Mouse (Mus musculus) embryonic facial prominence, embryonic 10.5 days (tissue): ENCODE measurements around the gene Coro6. TPM values are rescaled to one million over a fixed set of nuclear protein-coding genes. Genes with fewer than 3 reads are reported as not detected.
A peak's percentile ranks its signal among the peaks of the same experiment; 100 is the strongest.

Experiments used
- DNase-seq: peaks from one replicate; pipeline ENCODE4 v3.0.0-alpha.2; 2017; ENCODE audit warnings: low spot score
- H3K27ac ChIP-seq: fragments of 300-500 bp; sonication (generic); replicated peaks from 2 replicates; pipeline ENCODE4 v1.5.1; 2016; ENCODE audit warnings: mild to moderate bottlenecking
- H3K27me3 ChIP-seq: fragments of 300-500 bp; sonication (generic); replicated peaks from 2 replicates; pipeline ENCODE4 v1.6.1; 2016; ENCODE audit warnings: low read depth, mild to moderate bottlenecking; ENCODE audit not compliant: poor library complexity, severe bottlenecking
- H3K36me3 ChIP-seq: fragments of 300-500 bp; sonication (generic); replicated peaks from 2 replicates; pipeline ENCODE4 v1.6.1; 2016; ENCODE audit warnings: mild to moderate bottlenecking, moderate library complexity
- H3K4me1 ChIP-seq: fragments of 300-500 bp; sonication (generic); 2 replicates; pipeline ENCODE4 v1.6.1; 2016
- H3K4me3 ChIP-seq: fragments of 300-500 bp; sonication (generic); 2 replicates; pipeline ENCODE4 v1.5.1; 2016; ENCODE audit warnings: mild to moderate bottlenecking, moderate library complexity
- H3K9me3 ChIP-seq: fragments of 300-500 bp; sonication (generic); 2 replicates; pipeline ENCODE4 v1.6.1; 2016; ENCODE audit warnings: mild to moderate bottlenecking
- WGBS: fragments of 180-500 bp; shearing (Covaris S2); methylation state at CpG from one replicate; pipeline ENCODE4 v1.1.7; 2016; 5-methylcytosine and 5-hydroxymethylcytosine counted together
- polyA plus RNA-seq: library from polyadenylated mRNA; unstranded; fragments of >200 nt; fragmentation: Nextera tagmentation; extraction: Ambion mirVana; gene quantifications from 2 replicates; pipeline ENCODE4 v1.2.1, GENCODE M21; 2016

Coro6 gene
- polyA plus RNA-seq, 1 experiment from 2014 or later, result not detected

- WGBS, result 16% methylated on average over 20 of the region's 20 CpGs
- H3K4me1 ChIP-seq, result peaks cover 19% of the 10 kb centered on the region
- H3K36me3 ChIP-seq, result peaks cover 29% of the 10 kb centered on the region
- no peak overlapping the region; the same call in 1 of the 2 replicates for H3K27ac ChIP-seq
- no peaks in the 10 kb centered on the region for H3K9me3 ChIP-seq
- peak overlapping the region; percentile 36 for H3K4me3 ChIP-seq
- H3K27me3 ChIP-seq, result peaks cover 82% of the 10 kb centered on the region
- peak; percentile 75 for DNase-seq
These were observed 5.6 kb downstream of the Coro6 start for GRCm38 (mm10) chr11:77467784-77468183.

DNA sequence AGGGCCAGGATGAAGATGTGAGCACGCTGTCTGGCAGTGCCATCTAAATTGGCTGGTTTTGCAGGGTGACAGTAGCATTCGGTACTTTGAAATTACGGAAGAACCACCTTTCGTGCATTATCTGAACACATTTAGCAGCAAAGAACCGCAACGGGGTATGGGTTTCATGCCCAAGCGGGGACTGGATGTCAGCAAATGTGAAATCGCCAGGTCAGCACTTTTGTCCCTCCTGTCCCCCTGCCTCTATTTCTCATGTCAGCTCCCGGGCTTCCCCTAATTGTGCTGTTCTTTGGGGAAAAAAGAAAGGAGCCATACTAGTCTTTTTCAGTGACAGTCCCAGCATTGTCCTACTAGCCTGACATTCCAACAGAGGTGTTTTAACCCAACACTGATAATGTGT, 6.2 kb downstream of the Coro6 start:
- H3K27ac ChIP-seq, result no peak overlapping the region
- H3K36me3 ChIP-seq, result peaks cover 35% of the 10 kb centered on the region
- peaks cover 76% of the 10 kb centered on the region for H3K27me3 ChIP-seq
- 86% methylated on average over 9 of the region's 9 CpGs for WGBS
- no peak overlapping the region for H3K4me3 ChIP-seq
- H3K4me1 ChIP-seq, result peaks cover 16% of the 10 kb centered on the region
- DNase-seq, result no peak
- no peaks in the 10 kb centered on the region for H3K9me3 ChIP-seq

DNA sequence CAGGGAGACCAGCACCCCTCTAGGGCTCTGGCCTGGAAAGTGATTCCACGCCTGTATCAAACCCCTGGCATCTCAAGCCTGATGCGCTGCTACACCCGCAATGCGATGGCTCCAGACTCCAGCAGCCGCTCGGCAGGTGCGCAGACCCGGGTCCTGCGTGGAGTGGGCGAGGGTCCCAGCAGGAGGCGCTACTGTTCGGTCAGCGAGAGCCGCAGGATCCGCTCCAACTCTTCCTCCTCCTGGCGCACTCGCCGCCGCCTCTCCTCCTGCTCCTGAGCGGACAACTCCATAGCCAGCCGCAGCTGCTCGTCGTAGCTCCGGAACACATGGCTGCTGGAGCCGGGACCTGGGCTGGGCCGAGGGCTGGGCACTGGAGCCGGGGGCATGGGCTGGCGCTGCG, 9.2 kb downstream of the Coro6 start:
- no peaks in the 10 kb centered on the region for H3K9me3 ChIP-seq
- H3K27me3 ChIP-seq, result peaks cover 46% of the 10 kb centered on the region
- H3K4me1 ChIP-seq, result peaks cover 15% of the 10 kb centered on the region
- no peak overlapping the region for H3K27ac ChIP-seq
- H3K36me3 ChIP-seq, result peaks cover 61% of the 10 kb centered on the region
- DNase-seq, result no peak
- H3K4me3 ChIP-seq, result no peak overlapping the region
- WGBS, result 71% methylated on average over 29 of the region's 29 CpGs

- Histone ChIP-seq H3K9me3 (no peaks in the 10 kb centered on the region), H3K4me3 (no peak overlapping the region), H3K4me1 (peaks cover 2% of the 10 kb centered on the region), H3K36me3 (peaks cover 71% of the 10 kb centered on the region), H3K27ac (no peak overlapping the region), H3K27me3 (peaks cover 33% of the 10 kb centered on the region)
- WGBS, result 89% methylated on average over 16 of the region's 16 CpGs
- no peak for DNase-seq
These were observed 10.6 kb downstream of the Coro6 start for GRCm38 (mm10) chr11:77472775-77473174.

DNA sequence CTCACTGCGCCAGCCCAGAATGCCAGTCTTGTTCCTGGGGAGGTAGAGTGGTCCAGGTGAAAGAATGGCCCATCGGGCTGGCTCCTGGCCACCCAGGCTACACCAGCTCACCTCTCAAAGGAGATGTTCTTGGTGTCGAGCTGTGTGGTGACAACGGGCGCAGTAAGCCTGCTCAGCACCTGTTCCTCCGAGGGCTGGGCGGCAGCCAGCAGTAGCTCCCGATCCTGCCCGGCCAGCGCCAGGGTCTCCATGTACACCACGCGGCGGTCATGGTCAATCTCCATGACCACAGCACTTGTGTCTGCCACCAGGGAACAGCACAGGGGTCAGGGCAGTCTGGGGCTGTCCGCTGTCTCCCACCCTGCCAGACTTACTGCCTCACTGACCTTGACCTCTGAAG, 14.0 kb downstream of the Coro6 start:
- 95% methylated on average over 14 of the region's 14 CpGs for WGBS

GRCm38 (mm10) chr11:77476895-77477294, 14.7 kb downstream of the Coro6 start:
- no peak overlapping the region for H3K27ac ChIP-seq
- no peaks in the 10 kb centered on the region for H3K9me3 ChIP-seq
- 90% methylated on average over 6 of the region's 6 CpGs for WGBS
- H3K36me3 ChIP-seq, result peaks cover 57% of the 10 kb centered on the region
- no peaks in the 10 kb centered on the region; the same call in 1 of the 2 replicates for H3K4me1 ChIP-seq
- no peaks in the 10 kb centered on the region; the same call in 1 of the 2 replicates for H3K27me3 ChIP-seq
- DNase-seq, result no peak
- H3K4me3 ChIP-seq, result no peak overlapping the region

More for the DNA sequence above, 14.0 kb downstream of the Coro6 start:
- no peaks in the 10 kb centered on the region; the same call in 1 of the 2 replicates for H3K27me3 ChIP-seq
- no peaks in the 10 kb centered on the region; the same call in 1 of the 2 replicates for H3K4me1 ChIP-seq
- H3K27ac ChIP-seq, result no peak overlapping the region
- H3K36me3 ChIP-seq, result peaks cover 58% of the 10 kb centered on the region
- no peak for DNase-seq
- no peaks in the 10 kb centered on the region for H3K9me3 ChIP-seq
- no peak overlapping the region for H3K4me3 ChIP-seq

DNA sequence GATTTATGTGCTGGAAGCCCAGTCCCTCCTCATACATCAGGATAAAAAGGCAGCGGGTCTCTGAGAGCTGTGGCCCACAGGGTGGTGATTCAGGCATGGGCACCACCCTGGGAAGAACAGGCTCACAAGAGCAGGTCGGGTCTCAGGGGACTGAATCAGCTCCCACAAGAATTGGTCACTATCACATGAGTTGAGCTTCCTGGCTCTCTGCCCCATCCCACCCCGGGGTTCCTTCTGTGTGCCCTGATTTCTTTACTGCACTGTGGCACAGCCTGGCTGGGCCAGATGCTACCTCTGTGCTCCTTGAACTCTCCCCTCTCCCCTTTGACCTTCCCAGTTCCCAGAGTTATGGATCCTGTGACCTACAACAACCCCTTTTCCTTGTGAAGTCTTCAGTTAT, 20.8 kb downstream of the Coro6 start:
- WGBS, result 75% methylated on average over 3 of the region's 3 CpGs
- H3K27ac ChIP-seq, result no peak overlapping the region
- H3K27me3 ChIP-seq, result no peaks in the 10 kb centered on the region
- no peak for DNase-seq
- no peak overlapping the region for H3K4me3 ChIP-seq
- no peaks in the 10 kb centered on the region for H3K9me3 ChIP-seq
- peaks cover 42% of the 10 kb centered on the region for H3K4me1 ChIP-seq
- peaks cover 21% of the 10 kb centered on the region; the same call in 1 of the 2 replicates for H3K36me3 ChIP-seq

- no peaks in the 10 kb centered on the region for H3K9me3 ChIP-seq
- peaks cover 21% of the 10 kb centered on the region; the same call in 1 of the 2 replicates for H3K36me3 ChIP-seq
- 75% methylated on average over 11 of the region's 11 CpGs for WGBS
- no peak overlapping the region for H3K27ac ChIP-seq
- H3K27me3 ChIP-seq, result no peaks in the 10 kb centered on the region
- H3K4me3 ChIP-seq, result no peak overlapping the region
- H3K4me1 ChIP-seq, result peaks cover 49% of the 10 kb centered on the region
- no peak for DNase-seq
These were observed 21.5 kb downstream of the Coro6 start for GRCm38 (mm10) chr11:77483510-77484255.

DNA sequence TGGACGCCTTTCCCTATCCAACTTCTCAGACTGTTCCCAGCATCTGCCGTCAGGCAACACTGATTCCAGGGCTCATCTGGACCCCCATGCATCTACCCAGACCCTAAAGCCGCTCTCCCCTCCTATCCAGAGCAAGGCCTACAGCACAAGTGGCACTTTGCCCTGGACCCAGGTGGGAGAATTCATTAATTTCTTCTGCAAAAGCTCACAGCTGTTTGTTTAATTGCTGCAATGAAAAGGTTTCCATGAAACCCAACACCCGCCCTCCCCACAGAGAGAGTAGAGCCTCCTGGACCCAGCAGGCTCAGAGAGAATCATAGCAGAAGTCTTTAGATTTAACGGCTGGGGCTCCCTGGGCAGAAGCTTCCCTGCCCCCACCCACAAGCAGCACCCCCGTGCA, 23.0 kb downstream of the Coro6 start:
- Histone ChIP-seq H3K9me3 (no peaks in the 10 kb centered on the region), H3K36me3 (peaks cover 21% of the 10 kb centered on the region; the same call in 1 of the 2 replicates), H3K4me1 (peaks cover 60% of the 10 kb centered on the region), H3K27ac (no peak overlapping the region), H3K4me3 (peak overlapping the region; percentile 11; the same call in 1 of the 2 replicates), H3K27me3 (no peaks in the 10 kb centered on the region)
- WGBS, result 63% methylated on average over 6 of the region's 6 CpGs
- DNase-seq, result no peak

DNA sequence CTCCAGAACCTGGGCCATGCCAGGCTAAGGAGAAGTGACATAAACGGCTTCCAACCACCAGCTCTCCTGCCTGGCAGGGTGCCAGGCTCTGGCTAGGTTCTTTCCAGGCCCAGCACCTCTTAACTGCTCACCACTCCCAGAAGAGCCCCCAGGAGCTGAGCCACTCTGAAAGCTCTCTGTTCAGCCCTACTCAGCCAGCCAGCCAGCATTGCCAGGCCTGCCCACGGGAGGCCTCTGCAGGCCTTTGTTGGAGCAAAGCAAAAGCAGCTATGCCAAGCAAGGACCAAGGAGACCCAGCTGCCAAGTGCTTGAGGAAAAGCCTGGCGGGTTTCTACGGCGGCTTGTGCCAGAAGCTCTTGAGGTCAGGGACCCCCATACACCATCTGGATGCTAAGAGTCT, 24.6 kb downstream of the Coro6 start:
- peaks cover 16% of the 10 kb centered on the region; the same call in 1 of the 2 replicates for H3K36me3 ChIP-seq
- no peaks in the 10 kb centered on the region for H3K9me3 ChIP-seq
- peaks cover 76% of the 10 kb centered on the region for H3K4me1 ChIP-seq
- peak overlapping the region; percentile 11; the same call in 1 of the 2 replicates for H3K4me3 ChIP-seq
- no peak for DNase-seq
- no peaks in the 10 kb centered on the region for H3K27me3 ChIP-seq
- WGBS, result 81% methylated on average over 5 of the region's 5 CpGs
- peak overlapping the region; percentile 21; the same call in 1 of the 2 replicates for H3K27ac ChIP-seq

DNA sequence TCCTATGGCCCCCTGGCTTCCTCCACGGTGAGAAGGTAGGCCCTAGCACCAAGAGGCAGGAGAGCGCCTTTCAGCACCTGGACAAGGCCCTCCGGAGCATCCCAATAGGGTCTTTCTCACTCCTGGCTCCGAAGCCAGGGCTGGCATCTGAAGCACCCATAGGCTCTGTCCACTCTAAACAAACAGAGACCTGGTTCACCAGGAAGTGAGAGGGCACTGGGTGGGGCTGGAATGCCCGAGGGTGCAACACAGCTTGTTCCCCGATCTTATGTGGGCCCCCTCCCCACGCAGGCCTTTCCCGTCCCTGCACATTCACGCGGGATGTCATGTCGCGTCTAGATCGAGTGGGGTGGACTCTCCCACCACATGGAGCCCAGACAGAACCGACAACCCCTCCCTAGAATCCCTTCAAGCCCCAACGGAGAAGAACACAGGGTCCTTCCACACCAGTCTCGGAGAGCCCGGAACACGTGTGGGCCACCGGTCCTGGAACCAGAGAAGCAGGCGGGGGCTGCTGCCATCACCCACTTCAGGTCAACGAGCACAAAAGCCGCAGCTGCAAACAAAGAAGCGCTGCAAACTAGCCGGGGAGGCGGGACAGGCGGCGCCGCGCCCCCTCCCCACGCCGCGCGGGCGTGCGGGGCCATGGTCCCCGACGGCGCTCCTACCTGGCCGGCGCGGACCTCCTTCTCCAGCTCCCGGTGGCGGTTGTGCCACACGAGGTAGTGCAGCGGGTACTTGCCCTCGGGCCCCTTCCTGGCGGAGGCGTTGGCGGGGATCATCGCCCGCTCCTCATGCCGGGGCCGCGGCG, 26.8 kb downstream of the Coro6 start:
- Histone ChIP-seq H3K27me3 (no peaks in the 10 kb centered on the region), H3K9me3 (no peaks in the 10 kb centered on the region), H3K4me3 (peak overlapping the region; percentile 85), H3K27ac (peak overlapping the region; percentile 94), H3K4me1 (peaks cover 84% of the 10 kb centered on the region), H3K36me3 (peaks cover 13% of the 10 kb centered on the region; the same call in 1 of the 2 replicates)
- DNase-seq, result peak; percentile 59
- 2% methylated on average over 55 of the region's 55 CpGs for WGBS

GRCm38 (mm10) chr11:77489591-77490235, 27.5 kb downstream of the Coro6 start, which contains the start of gene Ankrd13b:
TSS of gene Ankrd13b (minus strand) at chr11:77489678.
- Histone ChIP-seq H3K4me3 (peak within 1 kb of the TSS; percentile 85), H3K27ac (peak within 1 kb of the TSS; percentile 94), H3K36me3 (peaks cover 13% of the 10 kb centered on the region; the same call in 1 of the 2 replicates), H3K9me3 (no peaks in the 10 kb centered on the region), H3K4me1 (peaks cover 92% of the 10 kb centered on the region), H3K27me3 (no peaks in the 10 kb centered on the region)
- under 1% methylated on average over 86 of the region's 87 CpGs for WGBS
- DNase-seq, result peak; percentile 87
